Comparison of ENCODE assay signal across 17 mouse cellular contexts in the genomic region with DNA sequence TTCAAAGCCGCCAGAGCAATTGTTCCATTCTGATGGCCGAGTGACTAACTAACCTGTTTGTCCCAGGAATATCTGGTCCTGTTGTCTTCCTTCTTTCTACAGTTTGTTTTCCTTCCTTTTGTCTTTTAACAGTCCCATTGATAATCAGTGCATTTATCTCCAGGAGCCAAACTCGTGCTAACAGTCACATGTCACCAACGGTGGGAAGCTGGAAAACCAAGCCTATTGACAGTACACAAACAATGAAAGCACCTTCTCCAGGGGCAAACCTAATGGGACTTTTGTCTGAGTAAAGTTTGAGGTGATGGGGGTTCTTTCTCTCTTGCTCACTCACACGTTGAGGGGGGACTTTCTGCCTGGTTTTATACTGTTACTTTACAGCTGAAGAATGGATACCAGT. TPM values are rescaled to one million over a fixed set of nuclear protein-coding genes. Genes with fewer than 3 reads are reported as not detected.
DNase-seq lines count a peak whose midpoint lies in the region; ATAC-seq and TF ChIP-seq lines count a peak whose summit lies in the region.
"Had no signal": no experiment of that assay in that cellular context is flagged by ENCODE, and none has a peak within 500 bp of the region (broad histone marks: within the 10 kb centered on the region; RNA-seq: fewer than 3 reads in every experiment).

No protein-coding gene starts in this region.

- no peak for TF ChIP-seq CTCF in liver, adult 2 months (IDR thresholded peaks at IDR 0.05; ENCODE audit: low read depth, low read length)
- no peak for TF ChIP-seq CTCF in intestine, postnatal 0 days (IDR thresholded peaks at IDR 0.05; ENCODE audit: low read depth)

- no peaks in the 10 kb centered on the region for H3K79me2 ChIP-seq in liver, adult 2 months (ENCODE audit: control insufficient read depth, insufficient read depth, low read length)

- no peak overlapping the region for H3K9ac ChIP-seq in liver, adult 2 months (ENCODE audit: low read depth, low read length)
- H3K9ac ChIP-seq in intestine, postnatal 0 days (ENCODE audit: low read depth, low read length): no peak overlapping the region
- no peak overlapping the region for H3K9ac ChIP-seq in liver, embryonic 16.5 days (ENCODE audit: low read depth, low read length)
- H3K9ac ChIP-seq: embryonic facial prominence, embryonic 13.5 days; neural tube, embryonic 12.5 days; stomach, embryonic 15.5 days had no signal

- no peak overlapping the region for H3K4me2 ChIP-seq in intestine, postnatal 0 days (replicated peaks; ENCODE audit: low read depth)
- H3K4me2 ChIP-seq in liver, embryonic 16.5 days (ENCODE audit: low read depth, low read length): no peak overlapping the region
- H3K4me2 ChIP-seq: embryonic facial prominence, embryonic 13.5 days; midbrain, embryonic 11.5 days; neural tube, embryonic 12.5 days; stomach, embryonic 15.5 days had no signal

- no peaks in the 10 kb centered on the region for H3K36me3 ChIP-seq in liver, adult 2 months (ENCODE audit: control insufficient read depth, insufficient read depth, low read length)
- H3K36me3 ChIP-seq in intestine, postnatal 0 days (ENCODE audit: control insufficient read depth, insufficient read depth): no peaks in the 10 kb centered on the region
- no peaks in the 10 kb centered on the region for H3K36me3 ChIP-seq in liver, embryonic 16.5 days (ENCODE audit: control insufficient read depth, insufficient read depth)
- H3K36me3 ChIP-seq: embryonic facial prominence, embryonic 13.5 days; heart, embryonic 10.5 days; neural tube, embryonic 12.5 days; stomach, embryonic 15.5 days had no signal

- 51% methylated on average over 5 of the region's 5 CpGs for WGBS in liver, adult 2 months
- WGBS in intestine, postnatal 0 days: 48% methylated on average over 5 of the region's 5 CpGs
- WGBS in liver, embryonic 16.5 days (ENCODE audit: insufficient replicate concordance): 39% methylated on average over 5 of the region's 5 CpGs

- H3K27me3 ChIP-seq in liver, adult 2 months (ENCODE audit: control insufficient read depth, insufficient read depth, low read length): no peaks in the 10 kb centered on the region
- H3K27me3 ChIP-seq in intestine, postnatal 0 days (replicated peaks; ENCODE audit: control insufficient read depth, insufficient read depth, low read length): no peaks in the 10 kb centered on the region
- H3K27me3 ChIP-seq in liver, embryonic 16.5 days (ENCODE audit: control insufficient read depth, insufficient read depth, low read depth, low read length): no peaks in the 10 kb centered on the region
- H3K27me3 ChIP-seq: embryonic facial prominence, embryonic 13.5 days; neural tube, embryonic 12.5 days; stomach, embryonic 15.5 days had no signal

- DNase-seq in liver, adult 2 months (ENCODE audit: extremely low read depth, low read depth, low spot score): peak; percentile 43
- no peak for DNase-seq in liver
- DNase-seq in ZHBTc4 (ENCODE audit: low read depth, low spot score): peak; percentile 19
- no peak for DNase-seq in kidney, postnatal 36 days
- no peak for DNase-seq in frontal cortex, postnatal 14 days (ENCODE audit: low spot score in 2 of 2)
- DNase-seq: adrenal gland, postnatal 10 days; cerebellum, postnatal 10 days; kidney, adult 9 months; layer of hippocampus, adult 9-11 months had no signal

- peaks cover 51% of the 10 kb centered on the region for H3K4me1 ChIP-seq in liver, adult 2 months (ENCODE audit: control insufficient read depth, insufficient read depth, low read length)
- H3K4me1 ChIP-seq in intestine, postnatal 0 days (replicated peaks; ENCODE audit: control insufficient read depth, insufficient read depth, low read length): peaks cover 37% of the 10 kb centered on the region
- peaks cover 85% of the 10 kb centered on the region for H3K4me1 ChIP-seq in liver, embryonic 16.5 days (ENCODE audit: control insufficient read depth, low read depth, low read length)

- no peak for TF ChIP-seq POLR2A in liver, adult 2 months (IDR thresholded peaks at IDR 0.05; ENCODE audit: extremely low read depth, insufficient read depth, low read length)

- H3K4me3 ChIP-seq in liver, adult 2 months (ENCODE audit: insufficient read depth, low read depth, low read length): no peak overlapping the region
- no peak overlapping the region for H3K4me3 ChIP-seq in intestine, postnatal 0 days (ENCODE audit: low read depth, low read length)
- H3K4me3 ChIP-seq in liver, embryonic 16.5 days (ENCODE audit: low read depth, low read length): no peak overlapping the region
- H3K4me3 ChIP-seq: embryonic facial prominence, embryonic 13.5 days; heart, embryonic 10.5 days; neural tube, embryonic 12.5 days; stomach, embryonic 15.5 days had no signal

- no peaks in the 10 kb centered on the region for H3K9me3 ChIP-seq in intestine, postnatal 0 days (ENCODE audit: control insufficient read depth)
- H3K9me3 ChIP-seq in liver, embryonic 16.5 days (replicated peaks; ENCODE audit: control insufficient read depth, low read length): no peaks in the 10 kb centered on the region
- H3K9me3 ChIP-seq: embryonic facial prominence, embryonic 13.5 days; heart, embryonic 10.5 days; neural tube, embryonic 12.5 days; stomach, embryonic 15.5 days had no signal

- no peak for ATAC-seq in intestine, postnatal 0 days
- ATAC-seq in liver, embryonic 16.5 days (ENCODE audit: low read depth): no peak
- ATAC-seq: forebrain, embryonic 14.5 days had no signal

- peak overlapping the region; percentile 94 for H3K27ac ChIP-seq in liver, adult 2 months (replicated peaks; ENCODE audit: insufficient read depth, low read depth, low read length)
- H3K27ac ChIP-seq in intestine, postnatal 0 days (ENCODE audit: low read depth, low read length): peak overlapping the region; percentile 84
- peak overlapping the region; percentile 82 for H3K27ac ChIP-seq in liver, embryonic 16.5 days (ENCODE audit: low read length)
- H3K27ac ChIP-seq: heart, embryonic 10.5 days; neural tube, embryonic 12.5 days had no signal

RNA-seq across cellular contexts. Expression of a gene that starts 1.8 kb away (rescaled TPM):
- total RNA-seq in liver, adult 2 months (2014; rRNA removed): 89.5 and 92.5 TPM in 2 replicates
- polyA plus RNA-seq in liver, adult 2 months (2012; rRNA removed): 16.4 and 17.8 TPM in 2 replicates
- polyA plus RNA-seq in intestine, postnatal 0 days (2015; fragmentation: Nextera tagmentation; extraction: Ambion mirVana): 65.5 and 75.2 TPM in 2 replicates
- polyA plus RNA-seq in liver, embryonic 16.5 days (2015; fragmentation: Nextera tagmentation; extraction: Ambion mirVana): 21.5 TPM in 2 replicates

RNA-seq across cellular contexts. Expression of a gene that starts 53.8 kb away (rescaled TPM):
- total RNA-seq in liver, adult 2 months (2014; rRNA removed): 21.8 and 24.1 TPM in 2 replicates
- 8.5 and 9.7 TPM in 2 replicates for polyA plus RNA-seq in liver, adult 2 months (2012; rRNA removed)
- polyA plus RNA-seq in intestine, postnatal 0 days (2015; fragmentation: Nextera tagmentation; extraction: Ambion mirVana): 26.1 and 33.3 TPM in 2 replicates
- 16.6 TPM in 2 replicates for polyA plus RNA-seq in liver, embryonic 16.5 days (2015; fragmentation: Nextera tagmentation; extraction: Ambion mirVana)

RNA-seq across cellular contexts. Expression of a gene that starts 54.2 kb away (rescaled TPM):
- 18.7 and 19.7 TPM in 2 replicates for total RNA-seq in liver, adult 2 months (2014; rRNA removed)
- 3.0 and 3.8 TPM in 2 replicates for polyA plus RNA-seq in liver, adult 2 months (2012; rRNA removed)
- polyA plus RNA-seq in intestine, postnatal 0 days (2015; fragmentation: Nextera tagmentation; extraction: Ambion mirVana): 71.7 and 75.7 TPM in 2 replicates
- polyA plus RNA-seq in liver, embryonic 16.5 days (2015; fragmentation: Nextera tagmentation; extraction: Ambion mirVana): 33.8 and 40.1 TPM in 2 replicates

Comparison
In these comparisons a context has a peak if more than half of its experiments do, and no peak if none do; other contexts are left out.
1. DNase-seq: peak in liver, adult 2 months (single experiment) and ZHBTc4 (single experiment); none in liver (single experiment), kidney, postnatal 36 days (0 of 2) and frontal cortex, postnatal 14 days (0 of 2).
2. Peak in every context shown above with its lines, with median percentiles within 50 percentile points of each other: H3K27ac ChIP-seq.